Mouse (Mus musculus) embryonic facial prominence, embryonic 10.5 days (tissue): ENCODE measurements around the gene Slc38a11. TPM values are rescaled to one million over a fixed set of nuclear protein-coding genes. Genes with fewer than 3 reads are reported as not detected.

Experiments used
- DNase-seq: peaks from one replicate; pipeline ENCODE4 v3.0.0-alpha.2; 2017; ENCODE audit warnings: low spot score
- H3K27ac ChIP-seq: fragments of 300-500 bp; sonication (generic); replicated peaks from 2 replicates; pipeline ENCODE4 v1.5.1; 2016; ENCODE audit warnings: mild to moderate bottlenecking
- H3K27me3 ChIP-seq: fragments of 300-500 bp; sonication (generic); replicated peaks from 2 replicates; pipeline ENCODE4 v1.6.1; 2016; ENCODE audit warnings: low read depth, mild to moderate bottlenecking; ENCODE audit not compliant: poor library complexity, severe bottlenecking
- H3K36me3 ChIP-seq: fragments of 300-500 bp; sonication (generic); replicated peaks from 2 replicates; pipeline ENCODE4 v1.6.1; 2016; ENCODE audit warnings: mild to moderate bottlenecking, moderate library complexity
- H3K4me1 ChIP-seq: fragments of 300-500 bp; sonication (generic); 2 replicates; pipeline ENCODE4 v1.6.1; 2016
- H3K4me3 ChIP-seq: fragments of 300-500 bp; sonication (generic); 2 replicates; pipeline ENCODE4 v1.5.1; 2016; ENCODE audit warnings: mild to moderate bottlenecking, moderate library complexity
- H3K9me3 ChIP-seq: fragments of 300-500 bp; sonication (generic); 2 replicates; pipeline ENCODE4 v1.6.1; 2016; ENCODE audit warnings: mild to moderate bottlenecking
- WGBS: fragments of 180-500 bp; shearing (Covaris S2); methylation state at CpG from one replicate; pipeline ENCODE4 v1.1.7; 2016; 5-methylcytosine and 5-hydroxymethylcytosine counted together
- polyA plus RNA-seq: library from polyadenylated mRNA; unstranded; fragments of >200 nt; fragmentation: Nextera tagmentation; extraction: Ambion mirVana; gene quantifications from 2 replicates; pipeline ENCODE4 v1.2.1, GENCODE M21; 2016

Gene Slc38a11
- polyA plus RNA-seq, 1 experiment from 2014 or later: 0.42 TPM

GRCm38 (mm10) chr2:65316721-65317120 is 47.1 kb downstream of the Slc38a11 start:
- H3K9me3 ChIP-seq: no peaks in the 10 kb centered on the region
- H3K27me3 ChIP-seq: no peaks in the 10 kb centered on the region
- H3K4me3 ChIP-seq: no peak overlapping the region
- no peak for DNase-seq
- 92% methylated on average over 12 of the region's 12 CpGs for WGBS
- H3K4me1 ChIP-seq: no peaks in the 10 kb centered on the region
- no peaks in the 10 kb centered on the region for H3K36me3 ChIP-seq
- H3K27ac ChIP-seq: no peak overlapping the region

- Histone ChIP-seq H3K36me3 (no peaks in the 10 kb centered on the region), H3K27ac (no peak overlapping the region), H3K27me3 (no peaks in the 10 kb centered on the region), H3K4me1 (no peaks in the 10 kb centered on the region), H3K4me3 (no peak overlapping the region), H3K9me3 (no peaks in the 10 kb centered on the region)
- DNase-seq: no peak
- WGBS: 69% methylated on average over 3 of the region's 3 CpGs
Measured at GRCm38 (mm10) chr2:65311250-65311649, 52.6 kb downstream of the Slc38a11 start.

- 31% methylated on average over 2 of the region's 2 CpGs for WGBS
- Histone ChIP-seq H3K9me3 (no peaks in the 10 kb centered on the region), H3K4me3 (no peak overlapping the region), H3K4me1 (0 out of 2 replicates have a peak, but pooled peaks cover 3% of the 10 kb centered on the region), H3K27me3 (no peaks in the 10 kb centered on the region), H3K36me3 (no peaks in the 10 kb centered on the region), H3K27ac (no peak overlapping the region)
- no peak for DNase-seq
Measured at GRCm38 (mm10) chr2:65296541-65296940, 67.3 kb downstream of the Slc38a11 start.

GRCm38 (mm10) chr2:65294092-65294491 is 69.7 kb downstream of the Slc38a11 start:
- DNase-seq: no peak
- H3K9me3 ChIP-seq: no peaks in the 10 kb centered on the region
- no peaks in the 10 kb centered on the region for H3K27me3 ChIP-seq
- no peaks in the 10 kb centered on the region for H3K36me3 ChIP-seq
- WGBS: 79% methylated on average over 8 of the region's 8 CpGs
- 0 out of 2 replicates have a peak, but pooled peaks cover 3% of the 10 kb centered on the region for H3K4me1 ChIP-seq
- no peak overlapping the region for H3K27ac ChIP-seq
- no peak overlapping the region for H3K4me3 ChIP-seq

GRCm38 (mm10) chr2:65293411-65293810 is 70.4 kb downstream of the Slc38a11 start:
- Histone ChIP-seq H3K4me3 (no peak overlapping the region), H3K9me3 (no peaks in the 10 kb centered on the region), H3K27ac (no peak overlapping the region), H3K36me3 (no peaks in the 10 kb centered on the region), H3K27me3 (no peaks in the 10 kb centered on the region), H3K4me1 (0 out of 2 replicates have a peak, but pooled peaks cover 3% of the 10 kb centered on the region)
- DNase-seq: no peak
- 93% methylated on average over 8 of the region's 8 CpGs for WGBS

GRCm38 (mm10) chr2:65289721-65290120 is 74.1 kb downstream of the Slc38a11 start:
- Histone ChIP-seq H3K4me3 (no peak overlapping the region), H3K4me1 (peaks cover 4% of the 10 kb centered on the region), H3K9me3 (no peaks in the 10 kb centered on the region), H3K36me3 (no peaks in the 10 kb centered on the region), H3K27ac (no peak overlapping the region), H3K27me3 (no peaks in the 10 kb centered on the region)
- 85% methylated on average over 4 of the region's 4 CpGs for WGBS
- DNase-seq: no peak

GRCm38 (mm10) chr2:65288696-65289095 is 75.1 kb downstream of the Slc38a11 start:
- peaks cover 4% of the 10 kb centered on the region for H3K4me1 ChIP-seq
- DNase-seq: no peak
- H3K27me3 ChIP-seq: no peaks in the 10 kb centered on the region
- H3K9me3 ChIP-seq: no peaks in the 10 kb centered on the region
- WGBS: 91% methylated on average over 1 of the region's 1 CpGs
- H3K36me3 ChIP-seq: no peaks in the 10 kb centered on the region
- H3K27ac ChIP-seq: no peak overlapping the region
- no peak overlapping the region for H3K4me3 ChIP-seq

GRCm38 (mm10) chr2:65285380-65285779 is 78.5 kb downstream of the Slc38a11 start:
- Histone ChIP-seq H3K27me3 (no peaks in the 10 kb centered on the region), H3K4me3 (no peak overlapping the region), H3K9me3 (no peaks in the 10 kb centered on the region), H3K27ac (no peak overlapping the region), H3K36me3 (no peaks in the 10 kb centered on the region), H3K4me1 (peaks cover 4% of the 10 kb centered on the region)
- WGBS: 42% methylated on average over 3 of the region's 3 CpGs
- DNase-seq: no peak

- Histone ChIP-seq H3K27ac (no peak overlapping the region), H3K4me3 (no peak overlapping the region), H3K4me1 (peaks cover 4% of the 10 kb centered on the region), H3K9me3 (no peaks in the 10 kb centered on the region), H3K27me3 (no peaks in the 10 kb centered on the region), H3K36me3 (no peaks in the 10 kb centered on the region)
- WGBS: 90% methylated on average over 6 of the region's 6 CpGs
- DNase-seq: no peak
Measured at GRCm38 (mm10) chr2:65282979-65283378, 80.9 kb downstream of the Slc38a11 start.

GRCm38 (mm10) chr2:65279029-65279690 is 84.7 kb downstream of the Slc38a11 start:
- H3K36me3 ChIP-seq: no peaks in the 10 kb centered on the region
- H3K27ac ChIP-seq: no peak overlapping the region
- WGBS: 55% methylated on average over 4 of the region's 4 CpGs
- no peak for DNase-seq
- H3K9me3 ChIP-seq: no peaks in the 10 kb centered on the region
- H3K27me3 ChIP-seq: no peaks in the 10 kb centered on the region
- H3K4me1 ChIP-seq: peaks cover 2% of the 10 kb centered on the region; the same call in 1 of the 2 replicates
- H3K4me3 ChIP-seq: no peak overlapping the region

- peaks cover 6% of the 10 kb centered on the region; the same call in 1 of the 2 replicates for H3K4me1 ChIP-seq
- WGBS: 60% methylated on average over 6 of the region's 6 CpGs
- H3K9me3 ChIP-seq: no peaks in the 10 kb centered on the region
- H3K4me3 ChIP-seq: no peak overlapping the region
- H3K27ac ChIP-seq: no peak overlapping the region
- H3K36me3 ChIP-seq: no peaks in the 10 kb centered on the region
- no peak for DNase-seq
- no peaks in the 10 kb centered on the region for H3K27me3 ChIP-seq
Measured at GRCm38 (mm10) chr2:65275443-65276061, 88.3 kb downstream of the Slc38a11 start.

GRCm38 (mm10) chr2:65273910-65274309 is 89.9 kb downstream of the Slc38a11 start:
- peaks cover 6% of the 10 kb centered on the region; the same call in 1 of the 2 replicates for H3K4me1 ChIP-seq
- WGBS: 23% methylated on average over 2 of the region's 2 CpGs
- no peak for DNase-seq
- H3K36me3 ChIP-seq: no peaks in the 10 kb centered on the region
- H3K4me3 ChIP-seq: no peak overlapping the region
- no peak overlapping the region for H3K27ac ChIP-seq
- no peaks in the 10 kb centered on the region for H3K27me3 ChIP-seq
- H3K9me3 ChIP-seq: no peaks in the 10 kb centered on the region

GRCm38 (mm10) chr2:65268731-65269130 is 95.1 kb downstream of the Slc38a11 start:
- DNase-seq: no peak
- no peaks in the 10 kb centered on the region for H3K9me3 ChIP-seq
- no peaks in the 10 kb centered on the region for H3K36me3 ChIP-seq
- no peaks in the 10 kb centered on the region for H3K27me3 ChIP-seq
- H3K4me3 ChIP-seq: no peak overlapping the region
- 85% methylated on average over 6 of the region's 6 CpGs for WGBS
- H3K4me1 ChIP-seq: peaks cover 3% of the 10 kb centered on the region
- no peak overlapping the region for H3K27ac ChIP-seq
